29 mouse cellular contexts compared by ENCODE assay signal in the genomic region with DNA sequence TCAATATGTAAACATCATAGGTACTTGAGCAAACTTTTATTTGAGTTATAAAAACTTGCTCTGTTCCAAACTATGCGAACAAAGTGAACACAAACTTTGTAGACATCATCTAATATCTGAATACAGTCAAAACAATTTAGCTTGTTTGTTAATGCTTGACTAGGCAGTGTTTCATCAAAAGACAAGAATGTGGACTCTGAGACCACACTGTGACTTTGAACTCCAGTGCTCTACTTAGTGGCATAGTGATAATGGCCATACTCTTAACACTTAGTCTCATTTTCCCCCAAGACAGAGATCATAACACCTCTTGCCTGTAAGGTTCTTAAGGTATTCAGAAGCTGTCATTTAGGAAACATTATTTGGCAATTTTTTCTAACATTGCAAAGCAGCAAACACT. TPM values are rescaled to one million over a fixed set of nuclear protein-coding genes. Genes with fewer than 3 reads are reported as not detected.
"Had no signal": no experiment of that assay in that cellular context is flagged by ENCODE, and none has a peak within 500 bp of the region (broad histone marks: within the 10 kb centered on the region; RNA-seq: fewer than 3 reads in every experiment).

No protein-coding gene starts in this region.

- H3K4me3 ChIP-seq: gastrocnemius, adult 2 months; heart, embryonic 10.5 days; heart, embryonic 12.5 days; hindbrain, embryonic 10.5 days; hindbrain, embryonic 12.5 days; intestine, embryonic 15.5 days; layer of hippocampus, adult 2 months; left cerebral cortex, adult 2 months; limb, embryonic 10.5 days; limb, embryonic 12.5 days; liver, embryonic 13.5 days; liver, embryonic 15.5 days had no signal

- H3K36me3 ChIP-seq: heart, embryonic 10.5 days; heart, embryonic 12.5 days; hindbrain, embryonic 10.5 days; hindbrain, embryonic 12.5 days; intestine, embryonic 15.5 days; limb, embryonic 10.5 days; limb, embryonic 12.5 days; liver, embryonic 13.5 days; liver, embryonic 15.5 days had no signal

- DNase-seq: gastrocnemius, adult 2 months; gastrocnemius, postnatal 10 days; gastrocnemius, postnatal 25 days; heart, adult 18-20 months; heart, postnatal 10 days; heart, postnatal 4 days; kidney, postnatal 4 days; liver; liver, embryonic 13.5 days; liver, postnatal 0 days had no signal

- H3K27ac ChIP-seq: gastrocnemius, adult 2 months; heart, embryonic 10.5 days; hindbrain, embryonic 10.5 days; hindbrain, embryonic 12.5 days; hindbrain, embryonic 14.5 days; intestine, embryonic 15.5 days; layer of hippocampus, adult 2 months; left cerebral cortex, adult 2 months; limb, embryonic 10.5 days; limb, embryonic 12.5 days; liver, embryonic 13.5 days; liver, embryonic 15.5 days had no signal

- H3K27me3 ChIP-seq: heart, embryonic 12.5 days; hindbrain, embryonic 12.5 days; intestine, embryonic 15.5 days; limb, embryonic 12.5 days; liver, embryonic 13.5 days; liver, embryonic 15.5 days had no signal

- H3K4me2 ChIP-seq: heart, embryonic 12.5 days; hindbrain, embryonic 12.5 days; hindbrain, embryonic 14.5 days; intestine, embryonic 15.5 days; limb, embryonic 12.5 days; liver, embryonic 13.5 days; liver, embryonic 15.5 days had no signal

- H3K9ac ChIP-seq: heart, embryonic 12.5 days; hindbrain, embryonic 12.5 days; hindbrain, embryonic 14.5 days; intestine, embryonic 15.5 days; limb, embryonic 12.5 days; liver, embryonic 13.5 days; liver, embryonic 15.5 days; liver, postnatal 0 days had no signal

- ATAC-seq: forebrain, embryonic 16.5 days; hindbrain, embryonic 16.5 days; inflammation-experienced regulatory T-cells, adult 6 months; intestine, embryonic 15.5 days; intestine, postnatal 0 days; liver, postnatal 0 days had no signal

- H3K9me3 ChIP-seq: heart, embryonic 10.5 days; heart, embryonic 12.5 days; hindbrain, embryonic 10.5 days; hindbrain, embryonic 12.5 days; intestine, embryonic 15.5 days; limb, embryonic 10.5 days; limb, embryonic 12.5 days; liver, embryonic 13.5 days; liver, embryonic 15.5 days had no signal

- H3K4me1 ChIP-seq: heart, embryonic 10.5 days; heart, embryonic 12.5 days; hindbrain, embryonic 10.5 days; hindbrain, embryonic 12.5 days; intestine, embryonic 15.5 days; limb, embryonic 10.5 days; limb, embryonic 12.5 days; liver, embryonic 13.5 days; liver, embryonic 15.5 days had no signal

RNA-seq across cellular contexts. Expression of gene Folh1, which starts 15.0 kb away (rescaled TPM):
- polyA plus RNA-seq: heart, embryonic 10.5 days; heart, embryonic 12.5 days; heart, embryonic 14.5 days; hindbrain, embryonic 10.5 days; inflammation-experienced regulatory T-cells, adult 6 months; intestine, postnatal 0 days; limb, embryonic 10.5 days; limb, embryonic 12.5 days; liver, embryonic 13.5 days had no signal

RNA-seq across cellular contexts. Expression of gene Vmn2r77, which starts 34.1 kb away (rescaled TPM):
- polyA plus RNA-seq: forebrain, embryonic 16.5 days; frontal cortex, adult 2 months; heart, embryonic 10.5 days; heart, embryonic 12.5 days; heart, embryonic 14.5 days; heart, embryonic 16.5 days; hindbrain, embryonic 10.5 days; hindbrain, embryonic 12.5 days; hindbrain, embryonic 14.5 days; hindbrain, embryonic 16.5 days; inflammation-experienced regulatory T-cells, adult 6 months; intestine, embryonic 15.5 days; intestine, postnatal 0 days; limb, embryonic 10.5 days; limb, embryonic 12.5 days; limb, embryonic 14.5 days; liver, embryonic 13.5 days; liver, embryonic 15.5 days; liver, postnatal 0 days had no signal
